29 mouse cellular contexts compared by ENCODE assay signal in the genomic region with DNA sequence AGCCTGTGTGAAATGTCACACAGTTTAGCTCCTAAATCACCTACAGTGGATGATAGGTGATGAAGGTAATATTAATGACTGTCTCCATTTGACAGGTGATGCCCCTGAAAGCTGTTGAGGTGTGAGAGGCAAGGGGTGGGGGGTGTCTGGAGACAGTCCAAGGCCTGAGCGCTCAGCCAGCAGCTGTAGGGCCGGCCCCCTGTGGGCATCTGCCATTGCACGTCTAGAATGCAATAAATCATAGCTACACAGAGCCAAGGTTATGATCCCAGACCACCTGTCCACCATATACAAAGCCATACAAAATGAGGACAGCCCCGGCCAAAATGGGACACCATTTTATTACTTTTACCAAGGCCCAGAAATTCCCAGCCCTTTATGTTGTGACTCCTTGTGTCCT. TPM values are rescaled to one million over a fixed set of nuclear protein-coding genes. Genes with fewer than 3 reads are reported as not detected.
DNase-seq lines count a peak whose midpoint lies in the region; ATAC-seq and TF ChIP-seq lines count a peak whose summit lies in the region.
"Had no signal": no experiment of that assay in that cellular context is flagged by ENCODE, and none has a peak within 500 bp of the region (broad histone marks: within the 10 kb centered on the region; RNA-seq: fewer than 3 reads in every experiment).

No protein-coding gene starts in this region.

- no peak overlapping the region for H3K9ac ChIP-seq in hindbrain, embryonic 15.5 days
- no peak overlapping the region for H3K9ac ChIP-seq in hindbrain, embryonic 16.5 days (ENCODE audit: low read depth, low read length)
- no peak overlapping the region for H3K9ac ChIP-seq in midbrain, postnatal 0 days (replicated peaks; ENCODE audit: low read length, poor library complexity, severe bottlenecking)
- H3K9ac ChIP-seq in midbrain, embryonic 14.5 days (replicated peaks; ENCODE audit: low read length), result no peak overlapping the region
- H3K9ac ChIP-seq: forebrain, embryonic 13.5 days; hindbrain, embryonic 14.5 days had no signal

- H3K27me3 ChIP-seq in hindbrain, embryonic 15.5 days, result peaks cover under 1% of the 10 kb centered on the region; the same call in 1 of the 2 replicates
- peaks cover 2% of the 10 kb centered on the region; the same call in 1 of the 2 replicates for H3K27me3 ChIP-seq in hindbrain, embryonic 16.5 days (replicated peaks; ENCODE audit: control insufficient read depth, insufficient read depth, low read length)
- H3K27me3 ChIP-seq in midbrain, postnatal 0 days (ENCODE audit: insufficient read depth, low read length), result peaks cover 8% of the 10 kb centered on the region; the same call in 1 of the 2 replicates
- peaks cover 5% of the 10 kb centered on the region; the same call in 1 of the 2 replicates for H3K27me3 ChIP-seq in midbrain, embryonic 14.5 days (ENCODE audit: control insufficient read depth, insufficient read depth, low read length)

- DNase-seq in cerebellum, adult 9-10 months, result peak; percentile 67
- DNase-seq in cerebellum, postnatal 36 days, result no peak
- DNase-seq in midbrain, postnatal 0 days (ENCODE audit: low spot score), result peak; percentile 59
- DNase-seq in midbrain, embryonic 14.5 days, result no peak
- DNase-seq in cerebellum, postnatal 14 days, result peak; percentile 72 to 79
- DNase-seq in adrenal gland, postnatal 14 days, result no peak
- DNase-seq: adrenal gland, adult 2 months; adrenal gland, postnatal 25 days; gastrocnemius, postnatal 10 days; gastrocnemius, postnatal 36 days; heart, postnatal 36 days; kidney, adult 18-20 months had no signal

- 0 out of 2 replicates have a peak overlapping the region, but pooled peaks have one; percentile 2 for H3K27ac ChIP-seq in hindbrain, embryonic 15.5 days (replicated peaks)
- no peak overlapping the region for H3K27ac ChIP-seq in hindbrain, embryonic 16.5 days (ENCODE audit: low read depth, low read length)
- H3K27ac ChIP-seq in midbrain, postnatal 0 days (ENCODE audit: low read depth, low read length), result no peak overlapping the region
- no peak overlapping the region for H3K27ac ChIP-seq in midbrain, embryonic 14.5 days (replicated peaks; ENCODE audit: low read depth, low read length)
- H3K27ac ChIP-seq: forebrain, embryonic 10.5 days; forebrain, embryonic 13.5 days; hindbrain, embryonic 10.5 days; hindbrain, embryonic 14.5 days had no signal

- TF ChIP-seq CTCF in midbrain, postnatal 0 days (IDR thresholded peaks at IDR 0.05), result no peak

- H3K4me1 ChIP-seq in hindbrain, embryonic 15.5 days (replicated peaks), result peaks cover 18% of the 10 kb centered on the region
- H3K4me1 ChIP-seq in hindbrain, embryonic 16.5 days (ENCODE audit: control insufficient read depth, insufficient read depth, low read depth, low read length), result peaks cover 15% of the 10 kb centered on the region
- peaks cover 5% of the 10 kb centered on the region; the same call in 1 of the 2 replicates for H3K4me1 ChIP-seq in midbrain, postnatal 0 days (ENCODE audit: insufficient read depth, low read length)
- H3K4me1 ChIP-seq in midbrain, embryonic 14.5 days (ENCODE audit: control insufficient read depth, insufficient read depth, low read length), result peaks cover 12% of the 10 kb centered on the region; the same call in 1 of the 2 replicates

- H3K4me2 ChIP-seq in hindbrain, embryonic 15.5 days, result no peak overlapping the region
- H3K4me2 ChIP-seq in hindbrain, embryonic 16.5 days (ENCODE audit: low read length), result no peak overlapping the region
- H3K4me2 ChIP-seq in midbrain, postnatal 0 days (ENCODE audit: low read depth, low read length, poor library complexity, severe bottlenecking), result no peak overlapping the region
- H3K4me2 ChIP-seq in midbrain, embryonic 14.5 days (ENCODE audit: low read length), result no peak overlapping the region
- H3K4me2 ChIP-seq: forebrain, embryonic 13.5 days; heart, embryonic 11.5 days; hindbrain, embryonic 14.5 days had no signal

- no peak overlapping the region for H3K4me3 ChIP-seq in hindbrain, embryonic 15.5 days
- no peak overlapping the region for H3K4me3 ChIP-seq in hindbrain, embryonic 16.5 days (ENCODE audit: low read length)
- H3K4me3 ChIP-seq in midbrain, postnatal 0 days (ENCODE audit: low read depth, low read length), result no peak overlapping the region
- H3K4me3 ChIP-seq in midbrain, embryonic 14.5 days (replicated peaks; ENCODE audit: low read depth, low read length), result no peak overlapping the region
- H3K4me3 ChIP-seq: forebrain, embryonic 10.5 days; forebrain, embryonic 13.5 days; hindbrain, embryonic 10.5 days had no signal

- no peaks in the 10 kb centered on the region for H3K9me3 ChIP-seq in hindbrain, embryonic 15.5 days
- H3K9me3 ChIP-seq in hindbrain, embryonic 16.5 days (ENCODE audit: control insufficient read depth, low read length), result no peaks in the 10 kb centered on the region
- no peaks in the 10 kb centered on the region for H3K9me3 ChIP-seq in midbrain, postnatal 0 days (ENCODE audit: low read length)
- no peaks in the 10 kb centered on the region for H3K9me3 ChIP-seq in midbrain, embryonic 14.5 days (ENCODE audit: control insufficient read depth, low read length)
- H3K9me3 ChIP-seq: forebrain, embryonic 10.5 days; forebrain, embryonic 13.5 days; hindbrain, embryonic 10.5 days had no signal

- H3K36me3 ChIP-seq in hindbrain, embryonic 15.5 days, result no peaks in the 10 kb centered on the region
- H3K36me3 ChIP-seq in hindbrain, embryonic 16.5 days (ENCODE audit: control insufficient read depth, insufficient read depth, low read length), result peaks cover 2% of the 10 kb centered on the region; the same call in 1 of the 2 replicates
- H3K36me3 ChIP-seq in midbrain, postnatal 0 days (ENCODE audit: insufficient read depth, low read length), result no peaks in the 10 kb centered on the region
- H3K36me3 ChIP-seq in midbrain, embryonic 14.5 days (ENCODE audit: control insufficient read depth, insufficient read depth, low read length), result peaks cover 6% of the 10 kb centered on the region; the same call in 1 of the 2 replicates

- no peak for ATAC-seq in hindbrain, embryonic 15.5 days (ENCODE audit: low FRiP score, low read depth)
- no peak; the same call in 1 of the 2 replicates for ATAC-seq in hindbrain, embryonic 16.5 days
- no peak for ATAC-seq in midbrain, postnatal 0 days (ENCODE audit: low FRiP score)
- no peak for ATAC-seq in midbrain, embryonic 14.5 days (ENCODE audit: low FRiP score, low TSS enrichment)
- ATAC-seq: CD4-positive, CD25-positive, alpha-beta regulatory T cell, adult 4 months; forebrain, embryonic 13.5 days; forebrain, embryonic 16.5 days; inflammation-experienced regulatory T-cells, adult 6 months; intestine, embryonic 16.5 days had no signal

- 63% methylated on average over 4 of the region's 4 CpGs for WGBS in hindbrain, embryonic 15.5 days
- WGBS in hindbrain, embryonic 16.5 days, result 60% methylated on average over 4 of the region's 4 CpGs
- 69% methylated on average over 4 of the region's 4 CpGs for WGBS in midbrain, postnatal 0 days
- WGBS in midbrain, embryonic 14.5 days, result 81% methylated on average over 4 of the region's 4 CpGs

RNA-seq across cellular contexts. Expression of a gene that starts 1.7 kb away (rescaled TPM):
- 4.3 and 5.2 TPM in 2 replicates for polyA plus RNA-seq in hindbrain, embryonic 15.5 days (2015; fragmentation: Nextera tagmentation; extraction: Ambion mirVana)
- polyA plus RNA-seq in hindbrain, embryonic 16.5 days (2015; fragmentation: Nextera tagmentation; extraction: Ambion mirVana), result 6.1 and 6.3 TPM in 2 replicates
- total RNA-seq in midbrain, postnatal 0 days (2014; rRNA removed), result 0.99 and 1.2 TPM in 2 replicates
- polyA plus RNA-seq in midbrain, postnatal 0 days (2015; fragmentation: Nextera tagmentation; extraction: Ambion mirVana), result 4.2 and 4.6 TPM in 2 replicates
- 3.0 and 5.8 TPM in 2 replicates for polyA plus RNA-seq in midbrain, embryonic 14.5 days (2014; fragmentation: Nextera tagmentation; extraction: Ambion mirVana)
- total RNA-seq in adrenal gland, postnatal 14 days (2021), result not detected in 2 replicates
- total RNA-seq: adrenal gland, adult 2 months; adrenal gland, postnatal 25 days; gastrocnemius, adult 18-20 months; gastrocnemius, postnatal 10 days; gastrocnemius, postnatal 36 days; granulocyte monocyte progenitor cell, adult 5-6 weeks; heart, adult 8-10 months; heart, postnatal 36 days; MEL had no signal
- polyA plus RNA-seq: adrenal gland, adult 2 months; C2C12; CD4-positive, CD25-positive, alpha-beta regulatory T cell, adult 4 months; heart, postnatal 0 days; inflammation-experienced regulatory T-cells, adult 6 months had no signal

RNA-seq across cellular contexts. Expression of a gene that starts 18.3 kb away (rescaled TPM):
- 19.4 and 19.9 TPM in 2 replicates for polyA plus RNA-seq in hindbrain, embryonic 15.5 days (2015; fragmentation: Nextera tagmentation; extraction: Ambion mirVana)
- polyA plus RNA-seq in hindbrain, embryonic 16.5 days (2015; fragmentation: Nextera tagmentation; extraction: Ambion mirVana), result 20.6 and 21.7 TPM in 2 replicates
- 19.8 and 31.4 TPM in 2 replicates for total RNA-seq in midbrain, postnatal 0 days (2014; rRNA removed)
- polyA plus RNA-seq in midbrain, postnatal 0 days (2015; fragmentation: Nextera tagmentation; extraction: Ambion mirVana), result 13.9 and 15.2 TPM in 2 replicates
- 13.6 and 14.8 TPM in 2 replicates for polyA plus RNA-seq in midbrain, embryonic 14.5 days (2014; fragmentation: Nextera tagmentation; extraction: Ambion mirVana)
- 17.2 and 18.7 TPM in 2 replicates for total RNA-seq in adrenal gland, postnatal 14 days (2021)

RNA-seq across cellular contexts. Expression of a gene that starts 24.5 kb away (rescaled TPM):
- polyA plus RNA-seq in hindbrain, embryonic 15.5 days (2015; fragmentation: Nextera tagmentation; extraction: Ambion mirVana), result 27.4 and 31.9 TPM in 2 replicates
- 29.3 and 31.7 TPM in 2 replicates for polyA plus RNA-seq in hindbrain, embryonic 16.5 days (2015; fragmentation: Nextera tagmentation; extraction: Ambion mirVana)
- 77.9 and 95.6 TPM in 2 replicates for total RNA-seq in midbrain, postnatal 0 days (2014; rRNA removed)
- 29.1 and 30.7 TPM in 2 replicates for polyA plus RNA-seq in midbrain, postnatal 0 days (2015; fragmentation: Nextera tagmentation; extraction: Ambion mirVana)
- polyA plus RNA-seq in midbrain, embryonic 14.5 days (2014; fragmentation: Nextera tagmentation; extraction: Ambion mirVana), result 20.4 and 24.1 TPM in 2 replicates
- total RNA-seq in adrenal gland, postnatal 14 days (2021), result 0.33 and 1.6 TPM in 2 replicates
- total RNA-seq: gastrocnemius, adult 18-20 months; granulocyte monocyte progenitor cell, adult 5-6 weeks had no signal

RNA-seq across cellular contexts. Expression of a gene that starts 30.5 kb away (rescaled TPM):
- polyA plus RNA-seq in hindbrain, embryonic 15.5 days (2015; fragmentation: Nextera tagmentation; extraction: Ambion mirVana), result 4.8 and 6.4 TPM in 2 replicates
- 6.1 and 6.8 TPM in 2 replicates for polyA plus RNA-seq in hindbrain, embryonic 16.5 days (2015; fragmentation: Nextera tagmentation; extraction: Ambion mirVana)
- 2.0 and 4.8 TPM in 2 replicates for total RNA-seq in midbrain, postnatal 0 days (2014; rRNA removed)
- 2.5 and 3.1 TPM in 2 replicates for polyA plus RNA-seq in midbrain, postnatal 0 days (2015; fragmentation: Nextera tagmentation; extraction: Ambion mirVana)
- polyA plus RNA-seq in midbrain, embryonic 14.5 days (2014; fragmentation: Nextera tagmentation; extraction: Ambion mirVana), result 4.2 and 4.9 TPM in 2 replicates
- 3.6 and 8.7 TPM in 2 replicates for total RNA-seq in adrenal gland, postnatal 14 days (2021)

RNA-seq across cellular contexts. Expression of a gene that starts 38.7 kb away (rescaled TPM):
- polyA plus RNA-seq in hindbrain, embryonic 15.5 days (2015; fragmentation: Nextera tagmentation; extraction: Ambion mirVana), result 89.9 and 90.4 TPM in 2 replicates
- 96.2 and 101 TPM in 2 replicates for polyA plus RNA-seq in hindbrain, embryonic 16.5 days (2015; fragmentation: Nextera tagmentation; extraction: Ambion mirVana)
- total RNA-seq in midbrain, postnatal 0 days (2014; rRNA removed), result 91.7 and 113 TPM in 2 replicates
- polyA plus RNA-seq in midbrain, postnatal 0 days (2015; fragmentation: Nextera tagmentation; extraction: Ambion mirVana), result 71.8 and 75.3 TPM in 2 replicates
- polyA plus RNA-seq in midbrain, embryonic 14.5 days (2014; fragmentation: Nextera tagmentation; extraction: Ambion mirVana), result 73.0 and 77.1 TPM in 2 replicates
- total RNA-seq in adrenal gland, postnatal 14 days (2021), result 54.8 and 56.1 TPM in 2 replicates

Comparison
In these comparisons a context has a peak if more than half of its experiments do, and no peak if none do; other contexts are left out.
1. DNase-seq: peak in cerebellum, adult 9-10 months (single experiment), midbrain, postnatal 0 days (single experiment) and cerebellum, postnatal 14 days (2 of 2); none in cerebellum, postnatal 36 days (0 of 2), midbrain, embryonic 14.5 days (single experiment) and adrenal gland, postnatal 14 days (single experiment).